Mouse (Mus musculus) cerebellum, adult 2 months (tissue): ENCODE measurements around the gene Cib1. TPM values are rescaled to one million over a fixed set of nuclear protein-coding genes. Genes with fewer than 3 reads are reported as not detected.

ENCODE experiments used
- DNase-seq, 2 experiments: peaks; one replicate each; pipeline ENCODE4 v3.0.0; 2021
- H3K27ac ChIP-seq: fragments of 200-500 bp; 2 replicates; pipeline ENCODE4 v1.5.1; 2012; ENCODE audit warnings: low read length, control low read depth, inconsistent platforms; ENCODE audit not compliant: insufficient read depth
- H3K27me3 ChIP-seq: fragments of 200-500 bp; 2 replicates; pipeline ENCODE4 v1.6.1; 2012; ENCODE audit warnings: inconsistent platforms, mild to moderate bottlenecking, low read length, moderate library complexity; ENCODE audit not compliant: control insufficient read depth, insufficient read depth
- H3K4me1 ChIP-seq: fragments of 200-500 bp; 2 replicates; pipeline ENCODE4 v1.6.1; 2011; ENCODE audit warnings: low read length; ENCODE audit not compliant: control insufficient read depth, insufficient read depth
- H3K4me3 ChIP-seq: fragments of 200-500 bp; replicated peaks from 2 replicates; pipeline ENCODE3; 2011; ENCODE audit warnings: mild to moderate bottlenecking, low read depth, low read length, control low read depth; ENCODE audit not compliant: insufficient read depth
- CTCF ChIP-seq: fragments of 200-500 bp; IDR thresholded peaks from 2 replicates; pipeline ENCODE4 v1.5.1; 2011; ENCODE audit warnings: low read depth, mild to moderate bottlenecking, control low read depth, low read length, moderate library complexity, borderline replicate concordance; ENCODE audit not compliant: insufficient read depth
- POLR2A ChIP-seq: fragments of 200-500 bp; IDR thresholded peaks from 2 replicates; pipeline ENCODE4 v1.6.1; 2011; ENCODE audit warnings: low read length, control low read depth, borderline replicate concordance; ENCODE audit not compliant: insufficient read depth
- WGBS: fragments of 180-500 bp; shearing (Covaris S2); methylation state at CpG from one replicate; pipeline ENCODE4 v1.1.7; 2018; 5-methylcytosine and 5-hydroxymethylcytosine counted together
- polyA plus RNA-seq: library from polyadenylated mRNA; depleted of rRNA; stranded (reverse); fragments of >200 nt; gene quantifications from 2 replicates; pipeline ENCODE4 v1.2.3, GENCODE M21; 2012; rRNA removed

Cib1 gene
- polyA plus RNA-seq, 1 experiment = 40.1 TPM

DNA sequence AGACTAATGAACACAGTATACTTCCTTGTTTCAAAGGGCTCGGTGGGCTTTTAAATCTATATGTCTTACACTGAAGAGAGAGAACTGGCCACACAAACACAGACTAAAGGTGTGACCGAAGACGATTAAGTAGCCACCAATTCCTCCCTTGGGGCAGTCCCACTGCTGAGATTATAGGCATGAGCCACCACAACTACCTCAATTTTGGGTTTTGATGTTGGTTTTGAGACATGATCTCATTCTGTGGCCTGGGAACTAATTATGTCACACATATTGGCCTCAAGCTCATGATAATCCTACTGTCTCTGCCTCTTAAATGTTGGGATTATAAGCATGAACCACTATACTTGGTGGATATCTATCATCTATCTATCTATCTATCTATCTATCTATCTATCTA, 55.2 kb downstream of the Cib1 start:
- no peak for DNase-seq
- no peaks in the 10 kb centered on the region for H3K27me3 ChIP-seq
- H3K4me3 ChIP-seq = no peak overlapping the region
- H3K4me1 ChIP-seq = no peaks in the 10 kb centered on the region
- WGBS = 100% methylated on average over 3 of the region's 3 CpGs
- H3K27ac ChIP-seq = no peak overlapping the region
- TF ChIP-seq POLR2A (no peak), CTCF (no peak)

Other genes starting within 250 kb of the Cib1 start
- 10.9 and 11.0 TPM in 2 replicates for gene Zfp710, start 208.0 kb downstream of the Cib1 start, polyA plus RNA-seq
- gene Idh2, start 117.4 kb downstream of the Cib1 start, polyA plus RNA-seq = 77.9 and 84.0 TPM in 2 replicates
- gene Sema4b, start 46.0 kb downstream of the Cib1 start, polyA plus RNA-seq = 10.7 and 11.5 TPM in 2 replicates
- gene Gdpgp1, start 52 bp upstream of the Cib1 start, polyA plus RNA-seq = 3.9 and 4.1 TPM in 2 replicates
- 0.69 and 0.98 TPM in 2 replicates for gene Ttll13, start 13.6 kb upstream of the Cib1 start, polyA plus RNA-seq
- 67.1 and 70.8 TPM in 2 replicates for gene Ngrn, start 28.4 kb upstream of the Cib1 start, polyA plus RNA-seq
- gene Vps33b, start 36.8 kb upstream of the Cib1 start, polyA plus RNA-seq = 30.9 and 31.5 TPM in 2 replicates
- gene Prc1, start 61.6 kb upstream of the Cib1 start, polyA plus RNA-seq = 1.0 and 1.2 TPM in 2 replicates
- gene Rccd1, start 91.6 kb upstream of the Cib1 start, polyA plus RNA-seq = 19.4 and 21.4 TPM in 2 replicates
- gene Unc45a, start 108.2 kb upstream of the Cib1 start, polyA plus RNA-seq = 81.8 and 97.8 TPM in 2 replicates
- 57.7 and 61.0 TPM in 2 replicates for gene Hddc3, start 110.3 kb upstream of the Cib1 start, polyA plus RNA-seq
- gene Man2a2, start 138.6 kb upstream of the Cib1 start, polyA plus RNA-seq = 167 and 188 TPM in 2 replicates
- 4.2 and 4.9 TPM in 2 replicates for gene Fes, start 155.1 kb upstream of the Cib1 start, polyA plus RNA-seq
- gene Furin, start 172.6 kb upstream of the Cib1 start, polyA plus RNA-seq = 34.4 and 37.3 TPM in 2 replicates